Mouse (Mus musculus): ENCODE results near the gene Ralgps1.

DNA sequence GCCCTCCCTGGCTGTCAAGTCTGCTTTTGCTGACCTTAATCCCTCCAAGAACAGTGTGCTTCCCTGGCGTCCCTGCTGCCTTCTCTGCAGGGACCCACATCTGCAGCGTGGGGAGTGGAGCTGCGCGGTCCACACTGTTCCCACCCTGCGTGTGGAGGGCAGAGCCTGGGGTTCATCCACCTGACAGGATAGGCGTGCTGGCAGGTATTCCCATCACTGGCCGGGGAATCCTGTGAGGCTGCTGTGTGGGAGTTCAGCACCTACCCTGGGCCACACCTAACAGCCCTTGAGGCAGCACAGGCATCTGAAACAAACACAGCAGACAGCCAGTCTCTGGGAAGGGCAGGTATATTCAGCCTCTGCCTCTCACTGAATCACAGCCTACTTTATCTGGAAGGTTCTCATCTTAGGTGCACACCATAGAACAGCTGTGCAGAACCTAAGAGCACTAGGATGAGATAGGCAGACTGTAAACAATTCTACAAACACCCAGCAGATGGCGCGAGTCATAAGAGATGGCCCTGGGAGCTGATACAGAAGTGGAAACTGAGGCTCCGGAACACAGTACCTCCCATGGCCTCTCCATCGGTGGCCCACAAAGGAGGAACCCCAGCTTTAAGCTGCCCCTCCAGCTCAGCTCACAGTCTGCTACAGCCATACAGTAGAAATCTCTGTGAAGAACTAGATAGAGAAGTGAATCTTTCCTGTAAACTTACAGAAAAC, 152.2 kb downstream of the Ralgps1 start:
- TF ChIP-seq POLR2A (IDR thresholded peaks at IDR 0.05; ENCODE audit: extremely low read depth, insufficient read depth, low read length) (no peak), CTCF (IDR thresholded peaks at IDR 0.05; ENCODE audit: extremely low read depth, insufficient read depth, low read length) (peak; percentile 51)
